Mouse (Mus musculus) neural tube, embryonic 11.5 days (tissue): ENCODE measurements at regions not wholly inside any gene's neighbourhood (a gene's known extent, or its start where the extent isn't known, plus 50 kb on each side); places are given as distances from the start of the nearest gene placed in this dataset.
A peak's percentile ranks its signal among the peaks of the same experiment; 100 is the strongest.
"Not testable (repeated sequence)": the region's sequence is repeated elsewhere in the genome, so short reads cannot be mapped to it uniquely, and the experiment has no call there.

Experiments used
- ATAC-seq: fragments of 200-750 bp; cut with Nextera tagmentation; 2 replicates; pipeline ENCODE4 v1.8.0; 2017; ENCODE audit warnings: moderate number of reproducible peaks, mild to moderate bottlenecking, moderate TSS enrichment, moderate library complexity; ENCODE audit not compliant: insufficient read depth, low FRiP score, low TSS enrichment
- DNase-seq: peaks from one replicate; pipeline ENCODE4 v3.0.0-alpha.2; 2015; ENCODE audit warnings: low spot score
- H3K27ac ChIP-seq: fragments of 300-500 bp; sonication (generic); 2 replicates; pipeline ENCODE4 v1.5.1; 2014; ENCODE audit warnings: low read depth, mild to moderate bottlenecking, low read length
- H3K27me3 ChIP-seq: fragments of 300-500 bp; sonication (generic); 2 replicates; pipeline ENCODE4 v1.6.1; 2014; ENCODE audit warnings: mild to moderate bottlenecking, low read length, mixed read lengths; ENCODE audit not compliant: control insufficient read depth, insufficient read depth
- H3K36me3 ChIP-seq: fragments of 300-500 bp; sonication (generic); 2 replicates; pipeline ENCODE4 v1.6.1; 2014; ENCODE audit warnings: mild to moderate bottlenecking, low read length, moderate library complexity, mixed read lengths; ENCODE audit not compliant: control insufficient read depth, insufficient read depth
- H3K4me1 ChIP-seq: fragments of 300-500 bp; sonication (generic); 2 replicates; pipeline ENCODE4 v1.6.1; 2014; ENCODE audit warnings: low read length, mixed read lengths; ENCODE audit not compliant: control insufficient read depth, insufficient read depth
- H3K4me2 ChIP-seq: fragments of 300-500 bp; sonication (generic); 2 replicates; pipeline ENCODE4 v1.6.1; 2014; ENCODE audit warnings: low read depth, mild to moderate bottlenecking, moderate library complexity
- H3K4me3 ChIP-seq: fragments of 300-500 bp; sonication (generic); 2 replicates; pipeline ENCODE4 v1.5.1; 2014; ENCODE audit warnings: low read depth, low read length
- H3K9ac ChIP-seq: fragments of 300-500 bp; sonication (generic); 2 replicates; pipeline ENCODE4 v1.6.1; 2014; ENCODE audit warnings: mild to moderate bottlenecking, low read length
- H3K9me3 ChIP-seq: fragments of 300-500 bp; sonication (generic); 2 replicates; pipeline ENCODE4 v1.6.1; 2016; ENCODE audit warnings: low read length; ENCODE audit not compliant: control insufficient read depth
- WGBS: fragments of 180-500 bp; shearing (Covaris S2); extraction: QIAGEN DNeasy Blood & Tissue Kit; methylation state at CpG from one replicate; pipeline ENCODE4 v1.1.7; 2014; 5-methylcytosine and 5-hydroxymethylcytosine counted together

- ATAC-seq (no peak), DNase-seq (no peak)
- WGBS = 100% methylated on average over 3 of the region's 3 CpGs
- Histone ChIP-seq H3K27me3 (no peaks in the 10 kb centered on the region), H3K9me3 (no peaks in the 10 kb centered on the region), H3K4me3 (no peak overlapping the region), H3K4me1 (no peaks in the 10 kb centered on the region), H3K27ac (no peak overlapping the region), H3K9ac (no peak overlapping the region), H3K4me2 (no peak overlapping the region), H3K36me3 (no peaks in the 10 kb centered on the region)
These were observed 509.8 kb downstream of the Bnc2 start for GRCm38 (mm10) chr4:84165256-84165655.

GRCm38 (mm10) chr4:84172841-84173240 lies 502.2 kb downstream of the Bnc2 start:
- no peaks in the 10 kb centered on the region for H3K27me3 ChIP-seq
- H3K4me2 ChIP-seq = no peak overlapping the region
- no peaks in the 10 kb centered on the region for H3K36me3 ChIP-seq
- H3K4me3 ChIP-seq = no peak overlapping the region
- DNase-seq = peak; percentile 55
- H3K27ac ChIP-seq = no peak overlapping the region
- no peak overlapping the region for H3K9ac ChIP-seq
- 28% methylated on average over 6 of the region's 6 CpGs for WGBS
- H3K4me1 ChIP-seq = peaks cover 3% of the 10 kb centered on the region
- ATAC-seq = peak; percentile 53; the same call in 1 of the 2 replicates
- no peaks in the 10 kb centered on the region for H3K9me3 ChIP-seq

- no peak for ATAC-seq
- H3K9me3 ChIP-seq = no peaks in the 10 kb centered on the region
- DNase-seq = peak; percentile 21
- 63% methylated on average over 2 of the region's 2 CpGs for WGBS
- H3K27ac ChIP-seq = no peak overlapping the region
- H3K27me3 ChIP-seq = no peaks in the 10 kb centered on the region
- H3K36me3 ChIP-seq = no peaks in the 10 kb centered on the region
- peaks cover 3% of the 10 kb centered on the region for H3K4me1 ChIP-seq
- H3K4me2 ChIP-seq = no peak overlapping the region
- H3K4me3 ChIP-seq = no peak overlapping the region
- H3K9ac ChIP-seq = no peak overlapping the region
These were observed 501.6 kb downstream of the Bnc2 start for GRCm38 (mm10) chr4:84173441-84173840.

GRCm38 (mm10) chr4:84176457-84176856 lies 498.6 kb downstream of the Bnc2 start:
- H3K4me2 ChIP-seq, H3K27ac ChIP-seq, H3K9ac ChIP-seq, H3K36me3 ChIP-seq, ATAC-seq, H3K9me3 ChIP-seq, H3K4me3 ChIP-seq, H3K4me1 ChIP-seq, H3K27me3 ChIP-seq, DNase-seq: not testable (repeated sequence)
- 95% methylated on average over 5 of the region's 6 CpGs for WGBS

GRCm38 (mm10) chr4:84177827-84178226 lies 497.2 kb downstream of the Bnc2 start:
- H3K27me3 ChIP-seq = no peaks in the 10 kb centered on the region
- peaks cover 3% of the 10 kb centered on the region for H3K4me1 ChIP-seq
- no peak overlapping the region for H3K9ac ChIP-seq
- ATAC-seq = peak; percentile 69; the same call in 1 of the 2 replicates
- WGBS = 37% methylated on average over 3 of the region's 3 CpGs
- H3K9me3 ChIP-seq = no peaks in the 10 kb centered on the region
- no peak overlapping the region for H3K27ac ChIP-seq
- H3K4me2 ChIP-seq = no peak overlapping the region
- DNase-seq = no peak
- H3K4me3 ChIP-seq = no peak overlapping the region
- no peaks in the 10 kb centered on the region for H3K36me3 ChIP-seq

- Histone ChIP-seq H3K27me3 (no peaks in the 10 kb centered on the region), H3K4me1 (no peaks in the 10 kb centered on the region), H3K4me3 (no peak overlapping the region), H3K9ac (no peak overlapping the region), H3K9me3 (no peaks in the 10 kb centered on the region), H3K4me2 (no peak overlapping the region), H3K36me3 (no peaks in the 10 kb centered on the region), H3K27ac (no peak overlapping the region)
- WGBS = 92% methylated on average over 4 of the region's 4 CpGs
- ATAC-seq = no peak
- DNase-seq = no peak
These were observed 490.6 kb downstream of the Bnc2 start for GRCm38 (mm10) chr4:84184436-84184835.

- no peaks in the 10 kb centered on the region for H3K9me3 ChIP-seq
- ATAC-seq (no peak), DNase-seq (no peak)
- H3K4me3 ChIP-seq = no peak overlapping the region
- H3K27ac ChIP-seq = no peak overlapping the region
- 92% methylated on average over 6 of the region's 6 CpGs for WGBS
- H3K9ac ChIP-seq = no peak overlapping the region
- H3K36me3 ChIP-seq = no peaks in the 10 kb centered on the region
- H3K4me2 ChIP-seq = no peak overlapping the region
- H3K27me3 ChIP-seq = no peaks in the 10 kb centered on the region
- H3K4me1 ChIP-seq = no peaks in the 10 kb centered on the region
These were observed 490.2 kb downstream of the Bnc2 start for GRCm38 (mm10) chr4:84184844-84185243.

- WGBS = 58% methylated on average over 12 of the region's 12 CpGs
- no peak overlapping the region for H3K4me2 ChIP-seq
- DNase-seq (no peak), ATAC-seq (no peak)
- H3K9me3 ChIP-seq = no peaks in the 10 kb centered on the region
- no peak overlapping the region for H3K4me3 ChIP-seq
- H3K9ac ChIP-seq = no peak overlapping the region
- no peaks in the 10 kb centered on the region for H3K36me3 ChIP-seq
- H3K27me3 ChIP-seq = no peaks in the 10 kb centered on the region
- no peak overlapping the region for H3K27ac ChIP-seq
- no peaks in the 10 kb centered on the region for H3K4me1 ChIP-seq
These were observed 485.8 kb downstream of the Bnc2 start for GRCm38 (mm10) chr4:84189315-84189714.

GRCm38 (mm10) chr4:84191303-84191702 lies 483.8 kb downstream of the Bnc2 start:
- WGBS = 82% methylated on average over 2 of the region's 2 CpGs
- no peak for DNase-seq
- Histone ChIP-seq H3K9me3 (no peaks in the 10 kb centered on the region), H3K4me1 (no peaks in the 10 kb centered on the region), H3K9ac (no peak overlapping the region), H3K27me3 (no peaks in the 10 kb centered on the region), H3K36me3 (no peaks in the 10 kb centered on the region), H3K4me2 (no peak overlapping the region), H3K27ac (no peak overlapping the region), H3K4me3 (no peak overlapping the region)
- no peak for ATAC-seq
